Mouse (Mus musculus): Measurements from ENCODE around the gene Slc27a2. TPM values are rescaled to one million over a fixed set of nuclear protein-coding genes. Genes with fewer than 3 reads are reported as not detected.

Slc27a2 gene
- polyA plus RNA-seq, 1 experiment from 2014 or later, result 0.11 TPM

DNA sequence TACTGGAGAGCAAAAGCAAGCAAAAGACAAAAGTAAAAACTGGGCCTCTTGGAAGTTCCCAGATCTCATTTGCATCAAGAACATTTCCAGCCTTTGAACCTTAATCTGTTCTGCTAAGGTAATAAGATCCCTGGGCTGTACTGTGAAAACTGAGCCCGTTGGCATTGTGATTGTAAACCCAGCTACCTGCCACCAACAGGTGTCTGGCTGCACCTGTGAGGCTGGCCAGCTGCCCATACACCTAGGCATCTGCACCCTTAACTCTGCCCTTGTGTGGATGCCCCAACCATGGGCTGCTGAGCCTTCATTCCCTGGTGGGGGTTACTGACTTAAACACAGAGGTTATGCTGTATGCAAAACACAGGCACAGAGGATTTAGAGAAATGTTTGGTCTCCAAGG is 20.0 kb downstream of the Slc27a2 start:
- H3K4me3 ChIP-seq, result no peak overlapping the region
- H3K27ac ChIP-seq, result no peak overlapping the region
- H3K4me1 ChIP-seq, result no peaks in the 10 kb centered on the region
- H3K9me3 ChIP-seq (replicated peaks), result no peaks in the 10 kb centered on the region; the same call in 1 of the 2 replicates
- 65% methylated on average over 1 of the region's 1 CpGs for WGBS
- no peaks in the 10 kb centered on the region for H3K27me3 ChIP-seq (ENCODE audit: low read depth, poor library complexity, severe bottlenecking)
- no peaks in the 10 kb centered on the region for H3K36me3 ChIP-seq
- no peak for DNase-seq (ENCODE audit: low spot score)

DNA sequence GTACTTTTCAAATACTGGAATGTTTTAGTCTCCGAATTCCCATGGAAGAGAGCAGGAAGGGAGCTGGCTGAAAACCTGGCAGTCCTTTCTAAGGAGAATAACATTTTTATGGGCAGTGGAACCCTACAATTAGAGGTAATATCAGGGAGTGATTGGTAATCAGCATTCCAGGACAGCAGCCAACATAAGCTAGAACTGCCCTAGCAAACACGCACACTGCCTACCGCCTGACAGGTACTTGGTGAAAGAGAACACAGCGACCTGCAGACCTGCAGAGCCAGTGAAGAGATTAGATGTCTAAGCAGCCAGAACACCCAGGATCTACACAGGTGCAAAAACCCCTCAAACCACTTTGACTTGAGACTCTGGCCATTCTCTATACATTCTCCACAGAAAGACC is 20.5 kb downstream of the Slc27a2 start:
- Histone ChIP-seq H3K27me3 (ENCODE audit: low read depth, poor library complexity, severe bottlenecking) (no peaks in the 10 kb centered on the region), H3K9me3 (replicated peaks) (no peaks in the 10 kb centered on the region; the same call in 1 of the 2 replicates), H3K4me1 (no peaks in the 10 kb centered on the region), H3K4me3 (no peak overlapping the region), H3K27ac (no peak overlapping the region), H3K36me3 (no peaks in the 10 kb centered on the region)
- 90% methylated on average over 4 of the region's 4 CpGs for WGBS
- no peak for DNase-seq (ENCODE audit: low spot score)

DNA sequence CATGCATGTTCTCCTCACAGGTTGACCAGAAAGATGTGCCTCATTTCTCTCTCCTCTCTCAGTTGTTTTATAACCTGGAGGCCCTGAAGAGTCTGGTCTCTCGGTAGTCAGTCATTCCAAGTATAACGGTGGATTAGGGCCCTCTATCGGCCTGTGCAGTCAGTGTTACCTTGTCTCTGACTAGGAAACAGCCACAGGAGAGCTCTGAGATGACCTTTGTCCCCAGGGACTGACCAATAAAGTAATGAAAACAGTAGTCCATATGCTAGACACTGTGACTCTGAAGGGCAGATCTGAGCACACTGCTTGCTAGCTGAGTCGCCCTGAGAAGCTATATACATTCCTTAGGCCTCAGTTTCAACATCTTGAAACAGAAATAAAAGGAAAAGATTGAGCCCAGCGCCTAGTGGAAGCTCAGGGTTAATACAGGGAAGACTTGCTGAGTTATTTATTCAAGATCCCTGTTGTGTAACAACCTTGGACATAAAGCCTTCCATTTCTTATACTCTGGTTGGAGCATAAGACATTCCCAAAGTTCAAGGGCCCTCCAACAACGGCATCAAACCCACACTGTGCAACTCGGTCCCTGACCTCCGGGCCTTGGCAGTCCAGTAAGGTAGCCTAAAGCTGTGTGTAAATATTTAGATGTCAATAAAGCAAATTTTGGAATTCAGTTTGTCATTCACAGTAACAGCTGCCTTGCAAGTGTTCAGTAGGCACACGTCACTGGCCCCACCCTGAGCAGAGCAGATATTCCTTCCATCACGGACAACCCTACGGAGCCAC is 23.4 kb downstream of the Slc27a2 start:
- Histone ChIP-seq H3K9me3 (replicated peaks) (no peaks in the 10 kb centered on the region; the same call in 1 of the 2 replicates), H3K4me3 (no peak overlapping the region), H3K27me3 (ENCODE audit: low read depth, poor library complexity, severe bottlenecking) (no peaks in the 10 kb centered on the region), H3K4me1 (no peaks in the 10 kb centered on the region), H3K36me3 (no peaks in the 10 kb centered on the region), H3K27ac (no peak overlapping the region)
- WGBS, result 83% methylated on average over 11 of the region's 11 CpGs
- DNase-seq (ENCODE audit: low spot score), result no peak

DNA sequence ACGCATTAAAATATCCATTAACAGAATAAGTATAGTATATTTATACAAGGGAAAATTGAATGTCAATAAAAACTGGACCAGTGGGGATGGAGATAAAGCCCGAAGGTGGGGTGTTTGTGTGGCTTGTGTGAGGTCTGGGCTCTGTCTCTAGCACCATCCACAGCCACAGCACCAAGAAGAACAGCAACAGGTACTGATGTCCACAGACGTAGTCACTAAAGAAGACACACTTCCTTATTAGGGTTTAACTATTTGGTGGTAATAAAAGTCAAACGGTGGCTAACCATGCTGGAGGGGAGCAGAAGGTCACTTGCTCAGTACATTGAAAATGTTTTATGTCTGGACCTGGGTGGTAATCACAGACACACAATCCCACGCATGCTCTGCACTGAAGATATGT is 25.2 kb downstream of the Slc27a2 start:
- no peak overlapping the region for H3K27ac ChIP-seq
- no peak overlapping the region for H3K4me3 ChIP-seq
- H3K9me3 ChIP-seq (replicated peaks), result no peaks in the 10 kb centered on the region
- H3K36me3 ChIP-seq, result no peaks in the 10 kb centered on the region
- no peaks in the 10 kb centered on the region for H3K27me3 ChIP-seq (ENCODE audit: low read depth, poor library complexity, severe bottlenecking)
- no peak for DNase-seq (ENCODE audit: low spot score)
- 80% methylated on average over 5 of the region's 5 CpGs for WGBS
- no peaks in the 10 kb centered on the region for H3K4me1 ChIP-seq

DNA sequence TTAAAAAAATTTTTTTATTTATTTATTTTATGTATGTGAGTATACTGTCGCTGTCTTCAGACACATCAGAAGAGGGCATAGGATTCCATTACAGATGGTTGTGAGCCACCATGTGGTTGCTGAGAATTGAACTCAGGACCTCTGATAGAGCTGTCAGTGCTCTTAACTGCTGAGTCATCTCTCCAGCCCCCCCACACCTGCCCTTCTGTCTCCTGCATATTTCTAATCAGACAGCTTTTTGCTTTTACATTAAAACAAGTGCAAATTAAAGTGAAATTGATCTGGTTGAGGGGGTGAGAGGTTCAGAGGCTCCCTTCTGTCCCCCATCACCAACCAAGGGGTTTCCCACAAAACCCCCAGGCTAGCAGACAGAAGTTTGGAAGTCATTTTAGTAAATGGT is 27.1 kb downstream of the Slc27a2 start:
- Histone ChIP-seq H3K27ac (no peak overlapping the region), H3K27me3 (ENCODE audit: low read depth, poor library complexity, severe bottlenecking) (no peaks in the 10 kb centered on the region), H3K4me1 (no peaks in the 10 kb centered on the region), H3K9me3 (replicated peaks) (no peaks in the 10 kb centered on the region), H3K4me3 (no peak overlapping the region), H3K36me3 (no peaks in the 10 kb centered on the region)
- WGBS, result 95% methylated on average over 1 of the region's 1 CpGs
- DNase-seq (ENCODE audit: low spot score), result no peak

DNA sequence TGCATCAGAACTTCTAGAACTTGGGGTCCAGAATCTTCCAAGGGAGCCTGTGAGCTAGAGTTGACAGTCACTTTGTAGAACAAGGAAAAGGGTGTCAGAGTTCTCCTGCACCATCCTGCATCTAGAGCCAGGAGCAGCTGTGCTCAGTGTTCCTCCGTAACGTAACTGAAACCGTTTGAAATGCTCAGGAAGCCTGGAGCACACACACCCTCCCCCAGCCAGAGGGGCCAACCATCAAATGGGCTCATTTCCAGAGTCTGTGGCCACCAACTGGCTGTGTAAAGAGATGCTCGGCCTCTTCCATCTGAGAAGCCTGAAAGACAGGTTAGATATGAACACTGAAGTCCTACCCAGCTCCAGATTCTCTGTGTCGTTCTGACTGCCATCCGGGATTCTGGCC is 31.8 kb downstream of the Slc27a2 start:
- Histone ChIP-seq H3K4me3 (no peak overlapping the region), H3K4me1 (no peaks in the 10 kb centered on the region), H3K36me3 (no peaks in the 10 kb centered on the region), H3K27ac (no peak overlapping the region), H3K9me3 (replicated peaks) (no peaks in the 10 kb centered on the region), H3K27me3 (ENCODE audit: low read depth, poor library complexity, severe bottlenecking) (no peaks in the 10 kb centered on the region)
- DNase-seq (ENCODE audit: low spot score), result no peak
- 71% methylated on average over 6 of the region's 6 CpGs for WGBS

DNA sequence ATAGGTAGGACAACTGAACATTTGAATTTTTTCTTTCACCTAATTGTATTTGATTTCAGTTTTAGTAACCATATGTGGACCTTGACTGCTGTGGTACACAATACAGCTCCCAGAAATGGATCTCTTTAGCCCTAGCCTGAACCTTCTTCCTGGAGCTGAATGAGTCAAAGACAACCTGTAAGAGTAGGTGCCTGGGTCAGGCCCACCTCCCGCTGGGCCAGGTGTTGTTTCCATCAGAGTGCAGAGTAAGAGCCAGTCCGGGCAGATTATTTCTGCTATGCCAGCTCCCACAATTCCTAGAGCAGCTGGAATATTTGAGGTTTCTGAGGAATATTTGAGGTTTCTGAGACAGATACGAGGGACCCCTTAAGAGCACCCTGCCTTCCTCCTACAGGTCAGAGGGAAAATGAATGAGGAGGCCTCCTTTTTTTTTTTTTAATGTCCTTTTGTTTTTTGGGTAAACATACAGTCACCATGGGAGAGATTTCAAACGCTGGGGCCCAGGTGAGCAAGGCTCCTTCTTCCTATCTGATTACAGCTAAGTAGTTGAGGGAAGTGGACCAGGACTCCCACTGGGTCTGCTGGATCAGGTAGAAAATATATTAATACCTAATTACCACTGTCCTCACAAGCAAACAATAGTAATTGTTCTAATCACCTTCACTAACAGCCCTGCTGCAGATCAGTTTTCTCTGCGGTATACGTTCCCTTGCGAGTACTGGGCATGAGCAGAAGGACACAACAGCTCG is 32.6 kb downstream of the Slc27a2 start:
- no peak overlapping the region for H3K4me3 ChIP-seq
- H3K4me1 ChIP-seq, result no peaks in the 10 kb centered on the region
- no peaks in the 10 kb centered on the region for H3K36me3 ChIP-seq
- H3K9me3 ChIP-seq (replicated peaks), result no peaks in the 10 kb centered on the region
- no peak overlapping the region for H3K27ac ChIP-seq
- no peaks in the 10 kb centered on the region for H3K27me3 ChIP-seq (ENCODE audit: low read depth, poor library complexity, severe bottlenecking)
- 84% methylated on average over 8 of the region's 8 CpGs for WGBS
- no peak for DNase-seq (ENCODE audit: low spot score)

DNA sequence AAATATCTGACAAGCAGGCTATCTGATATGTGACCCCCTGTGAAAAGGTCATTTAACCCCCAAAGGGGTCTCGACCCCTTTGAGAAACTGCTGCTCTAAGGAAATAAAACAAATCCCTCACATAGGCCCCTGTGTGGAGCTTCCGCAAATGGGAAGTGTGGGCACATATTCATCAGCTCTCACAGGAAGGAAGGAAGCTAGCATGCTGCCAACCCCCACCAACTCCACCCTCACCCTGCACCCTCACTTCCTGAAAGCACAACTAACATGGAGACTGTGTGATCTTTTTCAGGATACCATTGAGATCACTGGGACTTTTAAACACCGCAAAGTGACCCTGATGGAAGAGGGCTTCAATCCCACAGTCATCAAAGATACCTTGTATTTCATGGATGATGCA is 35.3 kb downstream of the Slc27a2 start:
- H3K4me1 ChIP-seq, result no peaks in the 10 kb centered on the region
- H3K27ac ChIP-seq, result no peak overlapping the region
- no peaks in the 10 kb centered on the region for H3K27me3 ChIP-seq (ENCODE audit: low read depth, poor library complexity, severe bottlenecking)
- DNase-seq (ENCODE audit: low spot score), result no peak
- H3K4me3 ChIP-seq, result no peak overlapping the region
- no peaks in the 10 kb centered on the region for H3K36me3 ChIP-seq
- H3K9me3 ChIP-seq (replicated peaks), result no peaks in the 10 kb centered on the region
- 89% methylated on average over 3 of the region's 3 CpGs for WGBS

DNA sequence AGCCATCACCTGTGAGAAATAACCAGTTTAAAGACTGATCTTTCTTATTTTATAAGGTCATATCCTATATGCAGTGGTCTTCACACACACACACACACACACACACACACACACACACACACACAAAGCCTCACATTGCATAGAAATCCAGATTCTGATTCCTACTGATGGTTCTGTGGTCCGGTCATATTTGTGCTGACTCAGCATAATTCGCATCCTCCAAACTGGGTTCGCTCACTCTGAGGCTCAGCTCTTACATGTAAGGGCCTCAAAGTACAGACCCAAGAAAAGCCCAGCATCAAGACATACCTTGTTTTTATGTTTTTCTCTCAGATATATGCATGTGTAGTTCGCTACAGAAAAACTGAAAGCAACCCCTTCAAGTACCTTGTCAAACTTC is 39.1 kb downstream of the Slc27a2 start:
- no peak overlapping the region for H3K4me3 ChIP-seq
- no peak for DNase-seq (ENCODE audit: low spot score)

DNA sequence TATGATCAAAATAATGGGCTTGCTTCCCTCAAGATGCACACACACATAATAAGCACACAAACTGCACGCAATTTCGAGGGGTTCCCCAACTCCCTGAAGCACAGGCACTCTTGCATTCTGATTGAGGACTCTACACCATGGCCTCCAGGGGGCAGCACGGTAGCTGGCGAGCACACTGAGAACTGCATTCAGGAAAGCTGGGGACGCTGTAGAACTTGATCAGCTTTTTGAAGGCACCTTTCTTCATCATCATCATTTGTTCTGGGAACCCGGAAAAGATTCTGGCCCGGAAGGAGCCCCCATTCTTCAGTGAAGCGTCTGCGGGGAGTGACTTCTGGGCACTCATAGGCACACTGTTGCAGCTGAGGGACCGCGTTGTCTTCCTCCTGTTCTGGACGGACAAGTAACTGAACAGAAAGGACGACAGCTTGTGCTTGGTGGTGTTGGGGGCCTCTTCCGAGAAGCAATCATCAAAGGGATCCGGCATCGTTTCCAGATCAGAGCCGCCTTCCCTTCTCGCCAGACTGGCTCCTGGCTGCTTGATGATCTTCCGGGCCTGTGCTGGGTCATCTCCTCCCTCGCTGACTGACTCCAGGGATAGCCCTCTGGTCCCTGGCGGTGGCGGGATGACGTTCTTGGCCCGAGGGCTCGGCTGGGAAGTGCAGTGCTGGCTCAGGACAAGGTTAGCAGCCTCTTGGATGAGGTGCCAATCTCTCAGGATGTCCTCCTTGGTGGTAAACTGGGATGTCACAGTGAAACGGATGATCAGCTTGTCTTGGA is 41.8 kb downstream of the Slc27a2 start:
- Histone ChIP-seq H3K36me3 (no peaks in the 10 kb centered on the region), H3K4me1 (0 out of 2 replicates have a peak, but pooled peaks cover 5% of the 10 kb centered on the region), H3K27ac (no peak overlapping the region; the same call in 1 of the 2 replicates), H3K9me3 (replicated peaks) (no peaks in the 10 kb centered on the region), H3K4me3 (peak overlapping the region; percentile 46), H3K27me3 (ENCODE audit: low read depth, poor library complexity, severe bottlenecking) (no peaks in the 10 kb centered on the region)
- WGBS, result 25% methylated on average over 26 of the region's 26 CpGs
- DNase-seq (ENCODE audit: low spot score), result peak; percentile 85

More for the DNA sequence above, 39.1 kb downstream of the Slc27a2 start:
- no peaks in the 10 kb centered on the region for H3K36me3 ChIP-seq
- H3K27me3 ChIP-seq (ENCODE audit: low read depth, poor library complexity, severe bottlenecking), result no peaks in the 10 kb centered on the region
- no peaks in the 10 kb centered on the region for H3K9me3 ChIP-seq (replicated peaks)
- 0 out of 2 replicates have a peak, but pooled peaks cover 5% of the 10 kb centered on the region for H3K4me1 ChIP-seq
- H3K27ac ChIP-seq, result no peak overlapping the region
- WGBS, result 94% methylated on average over 4 of the region's 4 CpGs

DNA sequence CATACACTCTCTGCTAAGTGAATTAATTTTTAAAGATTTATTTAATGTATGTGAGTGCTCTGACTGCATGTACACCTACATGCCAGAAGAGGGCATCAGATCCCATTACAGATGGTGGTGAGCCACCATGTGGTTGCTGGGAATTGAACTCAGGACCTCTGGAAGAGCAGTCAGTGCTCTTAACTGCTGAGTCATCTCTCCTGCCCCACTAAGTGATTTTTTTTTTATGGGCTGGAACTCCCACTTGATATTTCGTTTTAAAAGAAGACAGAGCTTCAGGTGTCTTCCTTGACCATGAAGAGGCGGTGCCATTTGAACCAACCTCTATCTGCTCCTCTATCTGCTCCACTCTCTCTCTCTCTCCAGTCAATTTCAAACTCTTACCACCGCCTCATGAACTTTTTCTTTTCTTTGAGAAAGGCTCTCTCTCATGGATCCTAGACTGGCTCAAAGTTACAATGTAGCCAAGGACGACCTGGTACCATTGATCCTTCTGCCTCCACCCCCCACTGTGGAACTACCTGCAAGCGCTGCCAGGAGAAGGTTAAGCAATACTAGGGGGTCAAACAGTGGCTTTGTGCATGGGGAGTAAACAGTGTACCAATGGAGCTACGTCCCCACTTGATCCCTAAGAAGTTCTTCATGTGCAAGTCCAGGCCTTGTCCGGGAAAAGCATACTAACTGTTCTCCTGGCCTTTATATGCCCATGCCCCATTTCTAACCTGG is 44.3 kb downstream of the Slc27a2 start:
- Histone ChIP-seq H3K27ac (no peak overlapping the region), H3K36me3 (no peaks in the 10 kb centered on the region), H3K9me3 (replicated peaks) (no peaks in the 10 kb centered on the region), H3K4me3 (no peak overlapping the region), H3K4me1 (peaks cover 10% of the 10 kb centered on the region), H3K27me3 (ENCODE audit: low read depth, poor library complexity, severe bottlenecking) (no peaks in the 10 kb centered on the region)
- 93% methylated on average over 7 of the region's 7 CpGs for WGBS
- DNase-seq (ENCODE audit: low spot score), result no peak
